Mouse (Mus musculus) layer of hippocampus, postnatal 36 days (tissue): Measurements from ENCODE around the gene Pdzd7. TPM values are rescaled to one million over a fixed set of nuclear protein-coding genes. Genes with fewer than 3 reads are reported as not detected.
"Not testable (repeated sequence)": the region's sequence is repeated elsewhere in the genome, so short reads cannot be mapped to it uniquely, and the experiment has no call there.

Experiments used
- DNase-seq, 2 experiments: peaks; one replicate each; pipeline ENCODE4 v3.0.0; 2022
- total RNA-seq, 2 experiments: library from RNA; stranded (reverse); gene quantifications; 2 replicates each; pipeline ENCODE4 v1.2.3; 2021

Gene Pdzd7
- total RNA-seq, 2 experiments from 2014 or later, result 2.2 to 3.4 TPM

- DNase-seq, result peak; percentile 90
Measured at GRCm38 (mm10) chr19:45058113-45058839, 12.8 kb upstream of the Pdzd7 start.

GRCm38 (mm10) chr19:45057724-45058112, 12.2 kb upstream of the Pdzd7 start:
- no peak for DNase-seq

GRCm38 (mm10) chr19:45056908-45057698, 11.6 kb upstream of the Pdzd7 start:
- DNase-seq, result no peak

GRCm38 (mm10) chr19:45056364-45056763, 10.8 kb upstream of the Pdzd7 start:
- no peak for DNase-seq

- DNase-seq, result no peak
Measured at GRCm38 (mm10) chr19:45054892-45055690, 9.6 kb upstream of the Pdzd7 start.

GRCm38 (mm10) chr19:45053451-45053850, 7.9 kb upstream of the Pdzd7 start:
- DNase-seq, result no peak

- no peak for DNase-seq
Measured at GRCm38 (mm10) chr19:45049523-45049922, 4.0 kb upstream of the Pdzd7 start.

GRCm38 (mm10) chr19:45048644-45049365, 3.3 kb upstream of the Pdzd7 start:
- no peak for DNase-seq

GRCm38 (mm10) chr19:45047935-45048643, 2.6 kb upstream of the Pdzd7 start:
- peak; percentile 80 to 81 for DNase-seq

- DNase-seq, result peak; percentile 91 to 92
Measured at GRCm38 (mm10) chr19:45047417-45047934, 2.0 kb upstream of the Pdzd7 start, which contains the start of gene Sfxn3. Gene Sfxn3, plus strand, starts transcription at chr19:45047503.

GRCm38 (mm10) chr19:45046523-45047321, 1.2 kb upstream of the Pdzd7 start:
- DNase-seq, result peak; percentile 59 to 67

GRCm38 (mm10) chr19:45045236-45045635, 281 bp downstream of the Pdzd7 start:
- DNase-seq, result no peak

GRCm38 (mm10) chr19:45044389-45044927, 1.1 kb downstream of the Pdzd7 start:
- no peak for DNase-seq

- DNase-seq, result no peak
Measured at GRCm38 (mm10) chr19:45040214-45040613, 5.3 kb downstream of the Pdzd7 start.

- not testable (repeated sequence) for DNase-seq
Measured at GRCm38 (mm10) chr19:45038198-45038597, 7.3 kb downstream of the Pdzd7 start.

- DNase-seq, result no peak
Measured at GRCm38 (mm10) chr19:45036867-45037266, 8.7 kb downstream of the Pdzd7 start.

GRCm38 (mm10) chr19:45032570-45033332, 12.8 kb downstream of the Pdzd7 start:
- DNase-seq, result no peak

GRCm38 (mm10) chr19:45031780-45032179, 13.7 kb downstream of the Pdzd7 start:
- peak; percentile 72 to 76 for DNase-seq
